Mouse (Mus musculus) embryonic fibroblast, embryonic 13.5 days (primary cell): ENCODE results near the gene Adh1. TPM values are rescaled to one million over a fixed set of nuclear protein-coding genes. Genes with fewer than 3 reads are reported as not detected.

Experiments
- H3K27ac ChIP-seq: 2 replicates; pipeline ENCODE4 v1.5.1; 2012; ENCODE audit warnings: low read length, control low read depth, inconsistent platforms; ENCODE audit not compliant: insufficient read depth
- H3K4me1 ChIP-seq: 2 replicates; pipeline ENCODE4 v1.6.1; 2011; ENCODE audit warnings: low read length; ENCODE audit not compliant: control insufficient read depth, insufficient read depth
- H3K4me3 ChIP-seq: 2 replicates; pipeline ENCODE4 v1.5.1; 2011; ENCODE audit warnings: mild to moderate bottlenecking, control low read depth, low read length; ENCODE audit not compliant: insufficient read depth
- CTCF ChIP-seq: IDR thresholded peaks from 2 replicates; pipeline ENCODE4 v1.5.1; 2011; ENCODE audit warnings: mild to moderate bottlenecking, control low read depth, low read length, moderate library complexity, borderline replicate concordance; ENCODE audit not compliant: insufficient read depth
- POLR2A ChIP-seq: IDR thresholded peaks from 2 replicates; pipeline ENCODE4 v1.6.1; 2011; ENCODE audit warnings: low read depth, mild to moderate bottlenecking, control low read depth, low read length, moderate library complexity
- polyA plus RNA-seq: library from polyadenylated mRNA; stranded (reverse); fragments of >200 nt; gene quantifications from 2 replicates; pipeline ENCODE4 v1.2.4, GENCODE M21; 2011; ENCODE audit warnings: low read depth; ENCODE audit not compliant: missing spikeins, insufficient read length

Gene Adh1
- polyA plus RNA-seq, 1 experiment = 7.2 TPM

DNA sequence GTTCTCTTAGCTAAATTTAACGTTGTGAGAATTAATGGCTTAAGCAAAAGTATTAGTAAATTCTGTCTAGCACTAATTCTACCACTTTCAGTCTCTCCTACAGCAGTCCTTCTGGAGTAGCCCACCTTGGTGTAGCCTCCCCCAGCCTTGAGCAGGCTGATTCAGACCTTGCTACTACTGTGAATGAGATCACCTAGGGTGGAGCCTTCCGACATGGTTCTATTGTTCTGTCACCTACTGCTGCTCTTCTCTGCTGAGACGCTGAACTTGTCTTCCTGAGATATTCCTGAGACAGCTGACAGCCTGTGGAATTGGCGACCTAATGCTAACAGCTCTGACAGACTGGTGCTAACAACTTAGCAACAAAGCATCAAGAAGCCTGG is 43.7 kb downstream of the Adh1 start:
- TF ChIP-seq CTCF (no peak), POLR2A (no peak)
- no peak overlapping the region for H3K4me3 ChIP-seq
- peaks cover 21% of the 10 kb centered on the region for H3K4me1 ChIP-seq
- H3K27ac ChIP-seq = no peak overlapping the region

- H3K4me3 ChIP-seq = no peak overlapping the region
- H3K27ac ChIP-seq = no peak overlapping the region
- H3K4me1 ChIP-seq = peaks cover 21% of the 10 kb centered on the region
- TF ChIP-seq POLR2A (no peak), CTCF (no peak)
Observed at GRCm38 (mm10) chr3:138305486-138306289, 44.9 kb downstream of the Adh1 start.

DNA sequence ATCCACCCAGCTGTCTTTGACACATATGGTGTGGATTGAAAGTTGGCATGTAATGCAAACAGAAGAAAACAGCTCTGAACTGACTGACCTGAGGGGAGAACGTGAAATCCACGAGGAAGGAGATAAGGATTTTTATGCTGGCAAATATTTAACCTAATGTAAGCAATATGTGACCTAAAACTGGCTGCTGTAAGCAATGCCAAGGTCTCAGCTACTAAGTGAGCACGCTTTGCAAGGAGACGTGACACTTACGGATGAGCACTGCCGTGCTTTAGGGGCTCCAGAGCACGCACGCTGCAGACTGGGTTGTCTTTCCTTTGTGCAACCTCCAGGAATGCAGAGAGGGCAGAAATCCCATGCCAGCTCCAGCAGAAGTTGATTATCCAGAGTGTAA is 45.5 kb downstream of the Adh1 start:
- H3K4me1 ChIP-seq = peaks cover 21% of the 10 kb centered on the region
- H3K4me3 ChIP-seq = no peak overlapping the region
- TF ChIP-seq CTCF (no peak), POLR2A (no peak)
- H3K27ac ChIP-seq = no peak overlapping the region

GRCm38 (mm10) chr3:138309910-138310309 is 49.1 kb downstream of the Adh1 start:
- TF ChIP-seq POLR2A (no peak), CTCF (no peak)
- 0 out of 2 replicates have a peak, but pooled peaks cover 5% of the 10 kb centered on the region for H3K4me1 ChIP-seq
- no peak overlapping the region for H3K27ac ChIP-seq
- H3K4me3 ChIP-seq = no peak overlapping the region

GRCm38 (mm10) chr3:138311015-138311414 is 50.2 kb downstream of the Adh1 start:
- Histone ChIP-seq H3K27ac (no peak overlapping the region), H3K4me1 (0 out of 2 replicates have a peak, but pooled peaks cover 5% of the 10 kb centered on the region), H3K4me3 (no peak overlapping the region)
- peak; percentile 6; the same call in 1 of the 2 replicates for TF ChIP-seq CTCF
- no peak for TF ChIP-seq POLR2A

GRCm38 (mm10) chr3:138312965-138313364 is 52.2 kb downstream of the Adh1 start, which contains the start of gene Adh6a:
Gene Adh6a, plus strand, starts transcription at chr3:138313286.
- H3K27ac ChIP-seq = no peak within 1 kb of the TSS
- TF ChIP-seq POLR2A = no peak
- no peak for TF ChIP-seq CTCF
- H3K4me3 ChIP-seq = no peak within 1 kb of the TSS
- no peaks in the 10 kb centered on the region for H3K4me1 ChIP-seq

- TF ChIP-seq CTCF = no peak
- no peak for TF ChIP-seq POLR2A
- Histone ChIP-seq H3K4me3 (no peak overlapping the region), H3K4me1 (no peaks in the 10 kb centered on the region), H3K27ac (no peak overlapping the region)
Observed at GRCm38 (mm10) chr3:138316908-138317472, 56.2 kb downstream of the Adh1 start.

- no peaks in the 10 kb centered on the region for H3K4me1 ChIP-seq
- no peak overlapping the region for H3K27ac ChIP-seq
- TF ChIP-seq POLR2A (no peak), CTCF (no peak)
- no peak overlapping the region for H3K4me3 ChIP-seq
Observed at GRCm38 (mm10) chr3:138325001-138325400, 64.2 kb downstream of the Adh1 start.

GRCm38 (mm10) chr3:138325466-138325865 is 64.7 kb downstream of the Adh1 start:
- Histone ChIP-seq H3K27ac (no peak overlapping the region), H3K4me3 (no peak overlapping the region), H3K4me1 (no peaks in the 10 kb centered on the region)
- no peak for TF ChIP-seq POLR2A
- no peak for TF ChIP-seq CTCF

DNA sequence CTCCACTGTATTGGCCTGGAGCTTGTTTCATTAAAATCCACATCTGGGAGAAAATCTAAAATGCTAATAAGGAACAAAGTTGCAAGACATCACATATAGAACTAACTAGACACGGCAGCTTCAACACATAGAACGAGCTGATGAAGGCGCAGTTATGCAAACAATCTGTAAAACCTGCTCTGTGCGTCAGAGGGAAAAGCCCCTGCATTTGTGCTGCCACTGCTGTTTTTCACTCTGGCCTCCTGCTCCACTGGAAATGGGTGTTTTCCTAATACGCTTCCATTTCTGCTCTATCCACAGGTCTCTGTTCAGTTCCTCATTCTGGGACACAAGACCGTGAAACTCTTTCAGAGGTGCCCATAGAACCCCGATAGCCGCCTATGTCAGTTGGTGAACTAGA is 73.1 kb downstream of the Adh1 start:
- peaks cover 5% of the 10 kb centered on the region; the same call in 1 of the 2 replicates for H3K4me1 ChIP-seq
- no peak overlapping the region for H3K27ac ChIP-seq
- H3K4me3 ChIP-seq = no peak overlapping the region
- TF ChIP-seq POLR2A (no peak), CTCF (no peak)

DNA sequence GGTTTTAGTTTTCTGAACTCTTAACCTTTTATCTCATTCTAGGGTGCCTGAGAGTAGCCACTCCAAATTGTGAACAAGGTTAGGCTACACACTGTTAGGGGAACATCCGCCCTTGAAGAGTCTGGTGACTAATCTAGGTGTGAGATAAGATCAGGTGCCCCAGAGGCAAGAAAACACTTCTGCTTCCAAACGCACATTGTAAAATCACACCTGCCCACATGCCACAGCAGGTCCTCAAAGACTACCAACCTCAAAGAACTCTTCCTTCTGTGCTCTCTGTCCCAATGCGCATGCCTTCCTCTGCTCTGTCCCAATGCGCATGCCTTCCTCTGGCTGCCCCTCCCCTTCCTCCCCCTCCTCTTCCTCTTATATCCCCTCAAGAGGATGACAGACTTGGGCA is 73.5 kb downstream of the Adh1 start:
- Histone ChIP-seq H3K4me1 (peaks cover 5% of the 10 kb centered on the region; the same call in 1 of the 2 replicates), H3K4me3 (no peak overlapping the region), H3K27ac (no peak overlapping the region)
- TF ChIP-seq CTCF (no peak), POLR2A (no peak)
